Mouse (Mus musculus): Measurements from ENCODE around the gene Cfap43. TPM values are rescaled to one million over a fixed set of nuclear protein-coding genes. Genes with fewer than 3 reads are reported as not detected.

Gene Cfap43
- polyA plus RNA-seq, 1 experiment from 2014 or later: 0.51 TPM

GRCm38 (mm10) chr19:47755625-47756024, 163.5 kb downstream of the Cfap43 start:
- H3K4me1 ChIP-seq: no peaks in the 10 kb centered on the region
- no peak overlapping the region for H3K27ac ChIP-seq (replicated peaks)
- no peaks in the 10 kb centered on the region for H3K27me3 ChIP-seq (replicated peaks)
- no peak overlapping the region for H3K4me3 ChIP-seq (replicated peaks)
- H3K9me3 ChIP-seq (replicated peaks): no peaks in the 10 kb centered on the region
- ATAC-seq (ENCODE audit: low FRiP score): no peak
- no peak overlapping the region for H3K9ac ChIP-seq (replicated peaks)
- WGBS: 79% methylated on average over 19 of the region's 19 CpGs
- no peaks in the 10 kb centered on the region for H3K36me3 ChIP-seq
- H3K4me2 ChIP-seq: no peak overlapping the region

GRCm38 (mm10) chr19:47754931-47755330, 164.2 kb downstream of the Cfap43 start:
- no peak for ATAC-seq (ENCODE audit: low FRiP score)
- no peak overlapping the region for H3K4me3 ChIP-seq (replicated peaks)
- no peaks in the 10 kb centered on the region for H3K4me1 ChIP-seq
- H3K4me2 ChIP-seq: no peak overlapping the region
- no peaks in the 10 kb centered on the region for H3K27me3 ChIP-seq (replicated peaks)
- no peak overlapping the region for H3K9ac ChIP-seq (replicated peaks)
- WGBS: 92% methylated on average over 9 of the region's 9 CpGs
- H3K9me3 ChIP-seq (replicated peaks): no peaks in the 10 kb centered on the region
- H3K36me3 ChIP-seq: no peaks in the 10 kb centered on the region
- no peak overlapping the region for H3K27ac ChIP-seq (replicated peaks)

GRCm38 (mm10) chr19:47753921-47754320, 165.2 kb downstream of the Cfap43 start:
- Histone ChIP-seq H3K4me1 (no peaks in the 10 kb centered on the region), H3K9ac (replicated peaks) (no peak overlapping the region), H3K36me3 (no peaks in the 10 kb centered on the region), H3K9me3 (replicated peaks) (no peaks in the 10 kb centered on the region), H3K4me3 (replicated peaks) (no peak overlapping the region), H3K27ac (replicated peaks) (no peak overlapping the region), H3K4me2 (no peak overlapping the region), H3K27me3 (replicated peaks) (no peaks in the 10 kb centered on the region)
- ATAC-seq (ENCODE audit: low FRiP score): no peak
- 86% methylated on average over 4 of the region's 4 CpGs for WGBS

- Histone ChIP-seq H3K27ac (replicated peaks) (no peak overlapping the region), H3K4me1 (no peaks in the 10 kb centered on the region), H3K9me3 (replicated peaks) (no peaks in the 10 kb centered on the region), H3K4me3 (replicated peaks) (no peak overlapping the region), H3K36me3 (no peaks in the 10 kb centered on the region), H3K4me2 (no peak overlapping the region), H3K27me3 (replicated peaks) (no peaks in the 10 kb centered on the region), H3K9ac (replicated peaks) (no peak overlapping the region)
- no peak for ATAC-seq (ENCODE audit: low FRiP score)
- 93% methylated on average over 9 of the region's 9 CpGs for WGBS
These were observed 166.6 kb downstream of the Cfap43 start for GRCm38 (mm10) chr19:47752456-47752855.

- H3K4me2 ChIP-seq: no peak overlapping the region
- H3K9ac ChIP-seq (replicated peaks): no peak overlapping the region
- no peak overlapping the region for H3K27ac ChIP-seq (replicated peaks)
- no peaks in the 10 kb centered on the region for H3K4me1 ChIP-seq
- H3K9me3 ChIP-seq (replicated peaks): no peaks in the 10 kb centered on the region
- no peaks in the 10 kb centered on the region for H3K36me3 ChIP-seq
- ATAC-seq (ENCODE audit: low FRiP score): no peak
- H3K27me3 ChIP-seq (replicated peaks): no peaks in the 10 kb centered on the region
- WGBS: 50% methylated on average over 5 of the region's 5 CpGs
- no peak overlapping the region for H3K4me3 ChIP-seq (replicated peaks)
These were observed 168.7 kb downstream of the Cfap43 start for GRCm38 (mm10) chr19:47750391-47750790.

GRCm38 (mm10) chr19:47748950-47749349, 170.1 kb downstream of the Cfap43 start:
- Histone ChIP-seq H3K4me2 (no peak overlapping the region), H3K36me3 (no peaks in the 10 kb centered on the region), H3K9me3 (replicated peaks) (no peaks in the 10 kb centered on the region), H3K27ac (replicated peaks) (no peak overlapping the region), H3K4me3 (replicated peaks) (no peak overlapping the region), H3K9ac (replicated peaks) (no peak overlapping the region), H3K27me3 (replicated peaks) (no peaks in the 10 kb centered on the region), H3K4me1 (no peaks in the 10 kb centered on the region)
- ATAC-seq (ENCODE audit: low FRiP score): no peak
- WGBS: 78% methylated on average over 2 of the region's 2 CpGs

- no peaks in the 10 kb centered on the region for H3K9me3 ChIP-seq (replicated peaks)
- H3K27me3 ChIP-seq (replicated peaks): no peaks in the 10 kb centered on the region
- H3K27ac ChIP-seq (replicated peaks): no peak overlapping the region
- H3K4me1 ChIP-seq: no peaks in the 10 kb centered on the region
- no peak overlapping the region for H3K4me2 ChIP-seq
- H3K36me3 ChIP-seq: no peaks in the 10 kb centered on the region
- H3K4me3 ChIP-seq (replicated peaks): no peak overlapping the region
- 95% methylated on average over 2 of the region's 2 CpGs for WGBS
- no peak overlapping the region for H3K9ac ChIP-seq (replicated peaks)
- ATAC-seq (ENCODE audit: low FRiP score): no peak
These were observed 172.0 kb downstream of the Cfap43 start for GRCm38 (mm10) chr19:47747072-47747471.

- Histone ChIP-seq H3K4me3 (replicated peaks) (peak overlapping the region; percentile 78), H3K27me3 (replicated peaks) (no peaks in the 10 kb centered on the region), H3K9me3 (replicated peaks) (no peaks in the 10 kb centered on the region), H3K27ac (replicated peaks) (peak overlapping the region; percentile 95), H3K4me2 (peak overlapping the region; percentile 58), H3K4me1 (peaks cover 17% of the 10 kb centered on the region), H3K9ac (replicated peaks) (peak overlapping the region; percentile 74), H3K36me3 (peaks cover 30% of the 10 kb centered on the region)
- ATAC-seq (ENCODE audit: low FRiP score): peak; percentile 52
- under 1% methylated on average over 12 of the region's 15 CpGs for WGBS
These were observed 187.2 kb downstream of the Cfap43 start for GRCm38 (mm10) chr19:47731931-47732330.

GRCm38 (mm10) chr19:47731071-47731881, 187.8 kb downstream of the Cfap43 start, which contains the start of gene Sfr1:
Gene Sfr1 (plus strand): TSS chr19:47731682.
- peak within 1 kb of the TSS; percentile 85 for H3K4me2 ChIP-seq
- peaks cover 27% of the 10 kb centered on the region for H3K36me3 ChIP-seq
- ATAC-seq (ENCODE audit: low FRiP score): peak; percentile 97
- no peaks in the 10 kb centered on the region for H3K27me3 ChIP-seq (replicated peaks)
- peak within 1 kb of the TSS; percentile 96 for H3K27ac ChIP-seq (replicated peaks)
- peak within 1 kb of the TSS; percentile 78 for H3K4me3 ChIP-seq (replicated peaks)
- H3K9me3 ChIP-seq (replicated peaks): no peaks in the 10 kb centered on the region
- under 1% methylated on average over 61 of the region's 72 CpGs for WGBS
- peaks cover 17% of the 10 kb centered on the region for H3K4me1 ChIP-seq
- peak within 1 kb of the TSS; percentile 74 for H3K9ac ChIP-seq (replicated peaks)

- peaks cover 17% of the 10 kb centered on the region for H3K4me1 ChIP-seq
- peak overlapping the region; percentile 78 for H3K4me3 ChIP-seq (replicated peaks)
- H3K27me3 ChIP-seq (replicated peaks): no peaks in the 10 kb centered on the region
These were observed 188.4 kb downstream of the Cfap43 start for GRCm38 (mm10) chr19:47730691-47731070.

GRCm38 (mm10) chr19:47725643-47726140, 193.4 kb downstream of the Cfap43 start:
- 65% methylated on average over 7 of the region's 7 CpGs for WGBS
- ATAC-seq (ENCODE audit: low FRiP score): no peak

More at GRCm38 (mm10) chr19:47730691-47731070, 188.4 kb downstream of the Cfap43 start:
- Histone ChIP-seq H3K36me3 (peaks cover 22% of the 10 kb centered on the region), H3K27ac (replicated peaks) (peak overlapping the region; percentile 96), H3K4me2 (peak overlapping the region; percentile 85), H3K9ac (replicated peaks) (peak overlapping the region; percentile 68), H3K9me3 (replicated peaks) (no peaks in the 10 kb centered on the region)
- ATAC-seq (ENCODE audit: low FRiP score): peak; percentile 65
- under 1% methylated on average over 12 of the region's 12 CpGs for WGBS

GRCm38 (mm10) chr19:47724903-47725302, 194.2 kb downstream of the Cfap43 start:
- Histone ChIP-seq H3K4me2 (no peak overlapping the region), H3K36me3 (no peaks in the 10 kb centered on the region), H3K9ac (replicated peaks) (no peak overlapping the region), H3K27ac (replicated peaks) (no peak overlapping the region), H3K27me3 (replicated peaks) (no peaks in the 10 kb centered on the region), H3K4me1 (no peaks in the 10 kb centered on the region), H3K9me3 (replicated peaks) (no peaks in the 10 kb centered on the region), H3K4me3 (replicated peaks) (no peak overlapping the region)
- ATAC-seq (ENCODE audit: low FRiP score): no peak
- WGBS: 85% methylated on average over 4 of the region's 4 CpGs

More at GRCm38 (mm10) chr19:47725643-47726140, 193.4 kb downstream of the Cfap43 start:
- Histone ChIP-seq H3K9me3 (replicated peaks) (no peaks in the 10 kb centered on the region), H3K4me2 (no peak overlapping the region), H3K27me3 (replicated peaks) (no peaks in the 10 kb centered on the region), H3K9ac (replicated peaks) (no peak overlapping the region), H3K4me3 (replicated peaks) (no peak overlapping the region), H3K36me3 (no peaks in the 10 kb centered on the region), H3K27ac (replicated peaks) (no peak overlapping the region), H3K4me1 (peaks cover 5% of the 10 kb centered on the region)
